Mouse (Mus musculus): ENCODE results near the gene Urod. TPM values are rescaled to one million over a fixed set of nuclear protein-coding genes. Genes with fewer than 3 reads are reported as not detected.

Gene Urod
- polyA plus RNA-seq, 3 experiments from 2014 or later: 66.2 to 80.0 (median 77.7) TPM

DNA sequence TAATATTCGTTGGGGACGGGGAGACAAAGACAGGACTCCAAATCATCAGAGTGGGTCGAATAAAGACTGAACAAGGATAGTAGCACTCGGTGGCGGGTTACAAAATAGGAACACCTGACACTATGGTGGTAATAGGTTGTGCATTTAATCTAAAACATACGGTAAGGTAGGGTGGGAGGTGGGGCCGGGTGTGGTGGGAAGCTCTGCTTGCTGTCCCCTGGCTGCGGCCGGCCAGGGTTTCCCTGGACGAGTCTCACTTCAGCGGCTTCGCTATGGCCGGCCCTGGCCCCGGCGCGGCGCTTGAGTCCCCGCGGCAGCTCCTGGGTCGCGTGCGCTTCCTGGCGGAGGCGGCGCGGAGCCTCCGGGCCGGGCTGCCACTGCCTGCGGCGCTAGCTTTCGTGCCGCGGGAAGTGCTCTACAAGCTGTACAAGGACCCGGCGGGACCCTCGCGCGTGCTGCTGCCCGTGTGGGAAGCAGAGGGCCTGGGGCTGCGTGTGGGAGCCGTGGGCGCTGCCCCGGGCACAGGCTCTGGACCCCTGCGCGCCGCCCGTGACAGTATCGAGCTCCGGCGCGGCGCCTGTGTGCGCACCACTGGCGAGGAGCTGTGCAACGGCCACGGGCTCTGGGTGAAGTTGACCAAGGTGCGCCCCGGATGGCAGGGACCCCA, 1.1 kb upstream of the Urod start, which contains the start of gene Hectd3:
Hectd3 (plus strand) TSS at position 187 of the 667 bp plus-strand sequence.
- peak; percentile 36 for ATAC-seq

DNA sequence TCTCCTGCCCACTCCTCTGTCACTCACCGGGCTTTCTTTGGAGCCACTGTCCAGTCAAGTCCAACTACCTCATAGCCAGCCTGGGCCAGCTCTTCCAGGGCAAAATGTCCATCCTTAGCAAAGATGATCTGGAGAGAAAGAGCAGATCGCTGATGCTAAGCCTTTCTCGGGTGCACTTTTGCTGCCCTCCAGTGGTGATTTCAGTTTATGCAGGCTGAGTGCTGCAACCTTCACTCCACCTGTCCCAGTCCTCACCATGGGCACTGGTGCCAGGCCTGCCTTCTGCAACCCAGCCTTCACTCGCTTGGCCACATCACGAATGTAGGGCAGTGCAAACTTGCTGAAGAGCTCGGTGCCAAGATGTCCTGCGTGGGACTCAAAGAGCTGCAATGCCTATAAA, 2.8 kb downstream of the Urod start:
- ATAC-seq: peak; percentile 43

DNA sequence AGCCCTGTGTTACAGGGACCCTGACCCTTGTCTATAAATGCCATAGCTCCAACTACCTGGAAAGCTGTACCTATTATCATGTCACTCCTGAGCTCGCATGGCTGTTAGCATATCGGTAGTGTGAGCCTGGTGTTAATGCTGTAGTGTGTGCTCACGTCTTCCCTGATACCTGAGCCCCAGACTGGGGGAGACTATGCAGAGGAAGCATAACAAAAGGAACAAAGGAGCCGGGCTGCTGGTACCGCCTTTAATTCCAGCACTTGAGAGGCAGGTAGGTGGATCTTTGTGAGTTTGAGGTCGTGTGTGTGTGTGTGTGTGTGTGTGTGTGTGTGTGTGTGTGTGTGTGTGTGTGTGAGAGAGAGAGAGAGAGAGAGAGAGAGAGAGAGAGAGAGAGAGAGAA, 4.5 kb downstream of the Urod start:
- ATAC-seq: no peak

DNA sequence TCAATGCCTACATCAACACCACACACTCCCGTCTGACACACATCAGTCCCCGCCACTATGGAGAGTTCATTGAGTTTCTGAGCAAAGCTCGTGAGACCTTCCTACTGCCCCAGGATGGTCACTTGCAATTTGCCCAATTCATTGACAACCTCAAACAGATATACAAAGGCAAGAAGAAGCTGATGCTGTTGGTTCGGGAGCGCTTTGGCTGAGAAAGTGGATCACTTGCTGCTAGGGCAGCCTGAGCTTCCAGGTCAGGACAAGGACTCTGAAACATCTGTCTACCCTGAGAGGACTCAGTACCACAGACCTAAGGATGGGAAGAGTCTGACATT, 7.1 kb downstream of the Urod start:
- ATAC-seq: no peak

DNA sequence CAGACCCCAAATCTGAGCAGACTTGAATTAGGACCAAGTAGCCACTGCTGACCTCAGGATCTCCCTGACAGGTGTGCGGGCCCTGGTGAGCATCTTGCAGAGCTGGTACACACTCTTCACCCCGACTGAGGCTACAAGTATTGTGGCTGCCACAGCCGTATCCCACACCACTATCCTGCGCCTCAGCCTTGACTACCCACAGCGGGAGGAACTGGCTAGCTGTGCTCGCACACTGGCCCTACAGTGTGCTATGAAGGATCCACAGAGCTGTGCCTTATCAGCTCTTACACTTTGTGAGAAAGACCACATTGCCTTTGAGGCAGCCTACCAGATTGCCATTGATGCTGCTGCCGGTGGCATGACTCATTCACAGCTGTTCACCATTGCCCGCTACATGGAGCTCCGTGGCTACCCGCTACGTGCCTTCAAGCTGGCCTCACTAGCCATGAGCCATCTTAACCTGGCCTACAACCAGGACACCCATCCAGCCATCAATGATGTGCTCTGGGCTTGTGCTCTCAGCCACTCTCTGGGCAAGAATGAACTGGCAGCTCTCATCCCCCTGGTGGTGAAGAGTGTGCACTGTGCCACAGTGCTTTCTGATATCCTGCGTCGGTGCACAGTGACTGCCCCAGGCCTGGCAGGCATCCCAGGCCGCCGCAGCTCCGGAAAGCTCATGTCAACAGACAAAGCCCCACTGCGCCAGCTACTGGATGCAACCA, 7.7 kb downstream of the Urod start:
- ATAC-seq: peak; percentile 63

DNA sequence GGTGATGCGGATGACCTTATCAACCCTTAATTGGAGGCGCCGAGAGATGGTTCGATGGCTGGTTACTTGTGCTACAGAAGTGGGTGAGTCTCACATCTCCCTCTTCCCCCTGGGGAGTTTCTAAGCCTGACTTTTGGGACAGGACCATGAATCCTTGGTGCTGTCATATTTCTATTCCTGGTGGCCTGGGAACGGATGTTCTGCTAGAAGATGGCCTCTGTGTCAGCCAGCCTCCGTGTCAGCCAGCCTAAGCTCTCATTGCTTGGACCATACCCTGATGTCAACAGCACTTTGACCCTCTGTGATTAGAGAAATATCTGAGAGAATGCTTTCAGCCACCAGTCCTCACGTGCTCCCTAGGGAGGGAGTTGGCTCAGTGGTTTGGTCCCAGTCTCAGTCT, 8.5 kb downstream of the Urod start:
- no peak for ATAC-seq

DNA sequence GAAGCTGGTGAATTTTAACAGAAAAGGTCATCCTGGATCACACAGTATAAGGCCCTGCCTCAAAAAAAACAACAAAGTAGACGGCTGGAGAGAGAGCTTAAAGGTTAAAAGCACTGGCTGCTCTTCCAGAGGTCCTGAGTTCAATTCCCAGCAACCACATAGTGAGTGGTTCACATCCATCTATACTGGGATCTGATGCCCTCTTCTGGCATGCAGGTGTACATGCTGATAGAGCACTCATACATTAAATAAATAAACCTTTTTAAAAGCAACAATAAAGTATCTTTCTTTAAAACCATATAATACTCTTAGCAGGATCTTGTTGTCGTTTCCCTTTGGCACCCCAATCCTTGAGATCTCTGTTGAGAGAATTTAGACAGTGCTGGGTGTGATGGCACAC, 17.7 kb downstream of the Urod start:
- ATAC-seq: no peak

DNA sequence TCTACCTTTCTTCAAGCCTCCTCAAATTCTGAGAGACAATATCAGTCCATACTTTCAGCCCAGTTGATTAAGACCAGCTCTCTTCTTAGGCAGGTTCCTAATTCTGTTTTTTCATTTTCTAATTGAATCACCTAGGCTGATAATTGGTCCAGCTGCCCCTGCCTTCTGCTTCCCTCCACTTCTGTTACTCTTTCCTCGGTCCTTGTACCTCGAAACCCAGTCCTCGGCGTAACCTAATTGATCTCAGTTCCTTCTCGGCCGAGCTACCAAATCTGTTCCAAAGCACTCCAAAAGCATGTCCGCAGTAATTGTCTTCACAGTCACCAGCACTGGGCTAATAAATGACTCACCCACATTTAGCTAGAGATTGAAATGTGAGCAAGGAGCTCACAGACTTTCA, 39.3 kb downstream of the Urod start:
- ATAC-seq: no peak

DNA sequence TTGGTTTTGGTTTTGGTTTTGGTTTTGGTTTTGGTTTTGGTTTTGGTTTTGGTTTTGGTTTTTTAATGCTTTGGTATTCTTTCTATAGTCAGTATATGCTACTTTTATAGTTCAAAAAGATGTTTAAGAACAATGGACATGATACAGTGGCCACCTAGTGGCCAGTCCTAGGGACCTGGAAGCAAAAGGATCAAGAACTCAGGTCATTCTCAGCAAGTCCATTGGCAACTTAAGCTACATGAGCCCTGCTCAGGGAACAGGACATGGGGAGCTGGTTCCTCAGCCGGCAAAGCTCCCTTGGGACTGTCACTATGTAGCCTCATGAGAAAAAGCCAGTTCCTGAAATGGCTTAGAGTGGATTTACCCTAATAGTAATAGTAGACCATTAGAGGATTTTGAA, 42.6 kb downstream of the Urod start:
- ATAC-seq: no peak

DNA sequence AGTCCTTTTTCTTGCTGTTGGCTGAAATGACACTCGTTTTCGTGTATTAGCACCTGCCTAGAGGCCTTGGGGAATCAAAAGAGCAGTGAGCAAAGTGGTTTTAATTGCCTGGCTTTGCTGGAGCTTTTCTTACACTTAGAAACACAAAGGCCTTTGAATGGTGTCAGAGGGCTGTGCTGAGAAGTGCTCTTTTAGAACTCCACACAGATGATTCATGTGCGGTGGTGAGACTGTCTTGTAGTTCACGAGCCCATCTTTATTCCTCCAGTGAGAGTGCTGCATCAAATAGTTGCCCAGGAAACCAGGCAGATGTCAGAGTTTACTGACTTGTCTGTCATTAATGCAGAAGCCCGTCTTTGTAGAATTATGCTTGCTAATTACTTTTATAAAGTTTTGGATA, 50.2 kb downstream of the Urod start:
- no peak for ATAC-seq

DNA sequence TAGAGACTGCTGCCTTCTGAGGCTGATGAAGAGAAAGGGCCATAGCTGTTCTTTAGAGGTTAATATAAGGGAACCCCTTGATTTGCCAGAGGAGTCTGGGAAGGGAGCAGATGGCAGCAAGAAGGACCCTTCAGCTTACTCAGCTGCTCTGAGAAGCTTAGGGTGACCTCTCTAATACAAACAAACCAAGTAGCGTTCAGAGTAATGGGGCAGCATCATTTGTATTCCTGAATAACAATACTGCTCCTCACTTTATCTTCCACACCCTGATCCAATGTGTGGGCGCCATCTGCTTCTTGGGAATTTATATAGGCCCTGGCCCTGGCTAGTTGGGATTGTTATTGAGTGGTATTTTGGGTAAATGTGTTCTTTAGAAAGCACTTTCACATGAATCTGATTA, 51.5 kb downstream of the Urod start:
- no peak for ATAC-seq

Other genes starting within 250 kb of the Urod start
- gene Toe1, start 186.8 kb downstream of the Urod start, polyA plus RNA-seq (2017; shearing (Covaris generic)): 10 to 100 TPM; 25.5 to 32.7 (median 29.7) TPM
- gene Mutyh, start 186.7 kb downstream of the Urod start, polyA plus RNA-seq (2017; shearing (Covaris generic)): 10 to 100 TPM in 2 of 3 experiments, 1 to 10 TPM in 1; 9.9 to 16.6 (median 15.1) TPM
- under 1 TPM in 2 of 3 experiments, not detected in 1; 0.32 to 0.74 TPM for gene Hpdl, start 172.7 kb downstream of the Urod start, polyA plus RNA-seq (2017; shearing (Covaris generic))
- under 1 TPM in 2 of 3 experiments, not detected in 1; 0.05 to 0.06 TPM for gene Zswim5, start 117.0 kb downstream of the Urod start, polyA plus RNA-seq (2017; shearing (Covaris generic))
- 1 to 10 TPM; 5.4 to 9.3 (median 7.2) TPM for gene Hectd3, start 904 bp upstream of the Urod start, polyA plus RNA-seq (2017; shearing (Covaris generic))
- 10 to 100 TPM; 26.8 to 42.3 (median 40.3) TPM for gene Eif2b3, start 25.0 kb upstream of the Urod start, polyA plus RNA-seq (2017; shearing (Covaris generic))
- under 1 TPM in 2 of 3 experiments, not detected in 1; 0.15 to 0.24 TPM for gene Ptch2, start 101.7 kb upstream of the Urod start, polyA plus RNA-seq (2017; shearing (Covaris generic))
- 10 to 100 TPM; 24.8 to 27.2 (median 25.0) TPM for gene Btbd19, start 131.3 kb upstream of the Urod start, polyA plus RNA-seq (2017; shearing (Covaris generic))
- gene Tctex1d4, start 132.4 kb upstream of the Urod start, polyA plus RNA-seq (2017; shearing (Covaris generic)): 1 to 10 TPM; 2.0 to 4.1 (median 3.1) TPM
- 10 to 100 TPM; 13.4 to 19.8 (median 18.8) TPM for gene Plk3, start 139.6 kb upstream of the Urod start, polyA plus RNA-seq (2017; shearing (Covaris generic))
- 100 to 1,000 TPM; 670 to 888 (median 878) TPM for gene Rps8, start 161.8 kb upstream of the Urod start, polyA plus RNA-seq (2017; shearing (Covaris generic))
- gene Kif2c, start 188.2 kb upstream of the Urod start, polyA plus RNA-seq (2017; shearing (Covaris generic)): 10 to 100 TPM in 1 of 3 experiments, 1 to 10 TPM in 2; 1.9 to 35.0 (median 5.5) TPM

Measured in inflammation-experienced regulatory T-cells, adult 6 months (primary cell).